Mouse (Mus musculus) cerebellum, adult 11 months (tissue): ENCODE data around the gene Opn1mw.
"Not testable (repeated sequence)": the region's sequence is repeated elsewhere in the genome, so short reads cannot be mapped to it uniquely, and the experiment has no call there.

ENCODE experiments used
- DNase-seq: peaks from one replicate; pipeline ENCODE4 v3.0.0; 2022

Opn1mw gene

GRCm38 (mm10) chrX:74127164-74127563 lies at the start of gene Opn1mw:
TSS of gene Opn1mw (plus strand) at chrX:74127464.
- DNase-seq: no peak

DNA sequence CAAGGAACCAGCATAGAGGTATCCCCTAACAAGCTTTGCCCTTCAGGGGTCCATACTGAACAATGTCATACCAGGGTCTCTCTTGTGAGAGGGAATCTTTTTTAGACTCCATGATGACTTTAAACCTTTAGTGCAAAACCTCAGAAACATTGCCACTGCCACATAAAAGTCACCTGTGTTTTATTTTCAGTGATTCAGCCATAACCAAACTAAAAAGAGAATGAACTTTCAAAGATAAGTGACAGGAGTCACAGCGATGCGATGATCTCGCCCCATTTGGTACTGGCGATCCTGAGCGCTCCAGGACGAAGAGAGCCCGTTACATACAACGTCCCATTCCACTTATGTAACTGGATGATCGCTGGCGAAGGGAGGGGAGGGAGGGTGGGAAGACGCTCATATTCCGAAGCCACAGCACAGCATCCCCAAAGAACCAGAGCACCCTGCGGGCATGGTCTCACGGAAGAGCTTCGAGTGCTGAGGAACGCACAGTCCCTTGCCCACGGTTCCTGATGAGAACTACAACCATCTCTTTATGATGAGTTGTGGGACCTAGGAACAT lies 42.9 kb upstream of the Opn1mw start:
- no peak for DNase-seq

DNA sequence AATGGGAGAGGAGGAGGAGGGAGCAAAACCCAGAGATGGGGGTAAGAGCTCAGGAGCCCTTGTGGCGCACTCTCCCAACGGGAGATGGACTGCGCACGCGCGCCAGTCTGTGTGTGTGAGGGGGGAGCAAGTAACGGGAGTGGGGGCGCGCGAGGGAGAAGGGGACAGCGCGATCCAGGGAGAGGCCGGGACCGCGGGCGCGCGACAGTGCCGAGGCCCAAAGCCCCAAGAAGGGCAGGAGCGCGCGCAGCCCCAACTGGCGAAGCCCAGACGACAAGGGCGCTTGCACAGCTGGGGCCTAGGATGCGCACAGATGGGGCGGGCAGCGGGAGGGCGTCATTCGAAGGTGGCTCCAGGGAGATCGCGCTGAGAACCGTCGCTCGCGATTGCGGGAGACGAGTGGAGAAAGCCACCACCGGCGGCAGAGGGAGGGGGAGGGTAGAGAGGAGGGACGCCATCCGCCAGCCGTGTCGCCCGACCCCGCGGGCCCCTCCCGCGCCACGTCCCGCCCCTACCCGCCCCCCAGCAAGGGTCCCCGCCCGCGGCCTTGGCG lies 42.2 kb upstream of the Opn1mw start:
- DNase-seq: peak; percentile 84

- DNase-seq: peak; percentile 98
These were observed 41.6 kb upstream of the Opn1mw start for GRCm38 (mm10) chrX:74085601-74086038.

- no peak for DNase-seq
These were observed 32.1 kb upstream of the Opn1mw start for GRCm38 (mm10) chrX:74095130-74095529.

DNA sequence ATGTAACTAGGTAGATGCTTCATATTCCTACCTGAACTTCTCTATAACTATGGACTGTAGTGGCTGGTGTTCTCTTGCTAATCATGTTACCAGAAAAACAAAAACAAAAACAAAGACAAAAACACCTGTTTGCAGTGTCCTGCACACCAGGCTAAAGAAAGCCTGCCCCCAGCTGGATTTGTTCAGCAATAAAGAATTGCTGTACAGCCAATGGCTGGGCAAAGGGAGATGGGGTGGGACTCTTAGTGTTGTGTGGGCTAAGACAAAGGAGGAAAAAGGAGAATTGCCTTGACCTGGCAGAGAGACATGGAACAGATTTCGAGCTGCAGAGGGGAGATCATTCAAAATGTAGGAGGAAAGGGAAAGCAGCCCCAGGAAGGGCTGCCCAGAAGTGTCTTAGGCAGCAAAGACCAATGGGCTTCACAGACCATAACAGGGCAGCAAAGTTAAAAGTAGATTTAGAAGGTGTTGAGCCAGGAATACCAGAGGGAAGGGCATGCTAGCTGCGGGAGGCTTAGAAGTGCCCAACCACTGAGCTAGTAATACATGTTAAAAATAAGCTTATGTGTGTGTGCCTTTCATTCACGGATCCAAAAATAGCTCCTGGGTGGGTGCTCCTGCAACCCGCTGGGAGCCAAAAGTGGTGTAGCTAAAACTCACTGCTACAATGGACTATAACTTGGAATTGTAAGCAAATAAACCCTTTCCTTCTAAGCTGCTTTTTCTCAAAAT lies 23.6 kb upstream of the Opn1mw start:
- no peak for DNase-seq

GRCm38 (mm10) chrX:74105916-74106315 lies 21.3 kb upstream of the Opn1mw start:
- DNase-seq: no peak

DNA sequence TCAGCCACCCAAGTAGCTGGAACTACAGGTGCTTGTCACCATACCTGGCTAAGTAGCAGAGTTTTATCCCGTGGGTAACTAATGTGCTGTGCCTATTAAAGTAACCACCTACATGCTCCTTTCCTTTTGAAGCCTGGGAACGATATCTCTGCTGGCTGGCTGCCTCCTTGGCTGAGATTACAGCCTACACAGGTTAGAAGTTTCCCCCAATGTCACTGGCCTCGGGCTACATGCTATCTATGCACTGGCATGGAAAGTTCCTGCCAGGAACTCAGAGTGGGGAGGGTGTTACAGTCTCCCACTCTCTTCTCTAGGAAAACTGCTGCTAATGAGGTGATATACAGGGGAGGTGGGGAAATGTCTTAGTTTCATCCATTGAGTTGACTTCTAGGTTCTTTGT lies 18.5 kb upstream of the Opn1mw start:
- DNase-seq: no peak

DNA sequence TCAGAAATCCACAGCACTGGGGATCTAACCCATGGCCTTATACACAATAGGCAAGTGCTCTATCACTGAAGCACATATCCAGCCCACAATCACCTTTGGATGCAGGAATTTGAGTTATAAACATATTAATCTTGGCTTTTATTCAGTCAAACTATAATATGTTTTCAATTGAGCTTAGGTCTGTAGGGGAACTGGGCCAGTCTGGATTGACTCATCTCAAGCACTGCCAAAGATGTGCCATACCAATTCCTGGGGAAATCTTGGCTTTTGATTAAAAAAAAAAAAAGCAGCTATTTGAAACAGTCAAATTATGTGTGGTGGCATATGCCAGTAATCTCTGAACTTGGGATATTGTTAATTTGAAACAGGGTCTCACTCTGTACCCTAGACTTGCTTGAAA lies 13.2 kb upstream of the Opn1mw start:
- no peak for DNase-seq

DNA sequence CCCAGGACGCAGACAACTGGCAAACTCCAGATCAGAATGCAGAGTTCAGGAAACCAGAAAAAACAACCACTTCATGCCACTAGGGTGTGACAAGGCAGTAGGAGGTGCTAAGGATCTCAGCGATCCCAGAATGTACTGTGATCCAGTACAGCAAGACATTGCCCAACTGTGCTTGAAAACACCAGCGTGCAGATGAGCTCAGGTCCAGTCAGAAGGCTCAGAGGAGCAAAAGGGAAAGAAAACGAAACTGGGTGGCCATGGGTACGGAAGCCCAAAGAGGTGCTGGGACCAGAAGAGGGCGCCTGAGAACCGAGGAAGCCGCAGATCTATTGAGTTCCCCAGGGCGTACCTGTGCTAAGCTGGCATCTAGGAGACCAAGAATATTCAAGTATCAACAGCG lies 11.8 kb upstream of the Opn1mw start:
- DNase-seq: peak; percentile 50

GRCm38 (mm10) chrX:74124975-74125374 lies 2.3 kb upstream of the Opn1mw start:
- no peak for DNase-seq

DNA sequence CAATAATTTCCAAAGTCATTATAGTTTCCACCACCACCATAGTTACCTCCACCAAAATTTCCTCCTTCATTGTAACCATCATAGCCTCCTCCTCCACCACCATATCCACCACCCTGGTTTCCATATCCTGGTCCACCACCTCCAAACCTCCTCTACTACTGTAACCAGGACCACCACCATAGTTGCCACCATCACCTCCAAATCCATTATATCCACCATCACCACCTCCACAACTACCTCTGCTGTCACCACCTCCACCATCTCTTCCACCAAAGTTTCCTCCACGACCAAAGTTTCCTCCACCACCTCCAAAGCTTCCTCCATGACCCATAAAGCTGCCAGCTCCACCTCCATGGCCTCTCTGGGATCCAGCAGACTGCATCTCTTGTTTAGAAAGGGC lies 8.0 kb downstream of the Opn1mw start, which contains the start of gene Mecp2:
TSS of gene Mecp2 (minus strand) at position 101 of the 400 bp plus-strand sequence.
- not testable (repeated sequence) for DNase-seq

GRCm38 (mm10) chrX:74167738-74168137 lies 40.5 kb downstream of the Opn1mw start, which contains the start of gene Tex28:
TSS of gene Tex28 (minus strand) at chrX:74167838.
- no peak for DNase-seq

DNA sequence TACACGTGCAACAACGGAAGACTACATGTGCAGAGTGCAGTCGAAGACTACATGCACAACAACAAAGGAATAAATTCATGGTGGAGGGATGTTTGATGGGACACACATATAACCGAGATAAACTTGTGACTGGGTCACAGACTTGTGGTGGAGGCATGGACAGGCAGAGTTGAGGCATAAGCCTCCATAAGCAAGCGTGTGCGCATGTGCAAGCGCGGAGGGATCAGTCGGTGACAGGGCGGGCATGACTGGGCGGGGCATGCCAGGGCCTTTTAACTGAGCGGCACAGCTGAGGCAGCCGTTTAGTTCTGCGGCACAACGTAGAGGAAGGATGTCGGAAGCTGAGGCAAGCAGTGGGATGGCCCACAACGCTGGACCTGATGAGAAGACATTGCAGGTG lies 49.7 kb downstream of the Opn1mw start, which contains the start of gene Tktl1:
TSS of gene Tktl1 (plus strand) at position 301 of the 400 bp plus-strand sequence.
- no peak for DNase-seq
